Mouse (Mus musculus): ENCODE results near the gene Pla2g2d.

Pla2g2d gene

GRCm38 (mm10) chr4:138775435-138775834 is at the start of gene Pla2g2d:
Gene Pla2g2d (plus strand): TSS chr4:138775735.
- no peak for DNase-seq

- DNase-seq = no peak
Measured at GRCm38 (mm10) chr4:138725751-138726150, 49.8 kb upstream of the Pla2g2d start.

- peak; percentile 29 for DNase-seq
Measured at GRCm38 (mm10) chr4:138729018-138729703, 46.4 kb upstream of the Pla2g2d start.

- no peak for DNase-seq
Measured at GRCm38 (mm10) chr4:138734105-138734504, 41.4 kb upstream of the Pla2g2d start.

GRCm38 (mm10) chr4:138734863-138735262 is 40.7 kb upstream of the Pla2g2d start:
- no peak for DNase-seq

- DNase-seq = no peak
Measured at GRCm38 (mm10) chr4:138737031-138737430, 38.5 kb upstream of the Pla2g2d start, which contains the start of gene Ubxn10. Gene Ubxn10 (minus strand): TSS chr4:138737167.

GRCm38 (mm10) chr4:138739136-138739851 is 36.2 kb upstream of the Pla2g2d start:
- peak; percentile 52 for DNase-seq

GRCm38 (mm10) chr4:138745884-138746283 is 29.7 kb upstream of the Pla2g2d start:
- peak; percentile 67 for DNase-seq

GRCm38 (mm10) chr4:138746866-138747265 is 28.7 kb upstream of the Pla2g2d start:
- DNase-seq = no peak

GRCm38 (mm10) chr4:138747851-138748250 is 27.7 kb upstream of the Pla2g2d start:
- DNase-seq = no peak

- DNase-seq = peak; percentile 63
Measured at GRCm38 (mm10) chr4:138748369-138749072, 27.0 kb upstream of the Pla2g2d start.

- no peak for DNase-seq
Measured at GRCm38 (mm10) chr4:138752603-138753002, 22.9 kb upstream of the Pla2g2d start.

- no peak for DNase-seq
Measured at GRCm38 (mm10) chr4:138753608-138754007, 21.9 kb upstream of the Pla2g2d start.

GRCm38 (mm10) chr4:138754432-138754831 is 21.1 kb upstream of the Pla2g2d start:
- no peak for DNase-seq

GRCm38 (mm10) chr4:138755439-138755838 is 20.1 kb upstream of the Pla2g2d start:
- no peak for DNase-seq

GRCm38 (mm10) chr4:138755983-138756382 is 19.6 kb upstream of the Pla2g2d start:
- DNase-seq = no peak

- no peak for DNase-seq
Measured at GRCm38 (mm10) chr4:138757416-138757815, 18.1 kb upstream of the Pla2g2d start, which contains the start of gene Pla2g2f. Gene Pla2g2f (minus strand): TSS chr4:138757626.

- DNase-seq = no peak
Measured at GRCm38 (mm10) chr4:138762266-138762665, 13.3 kb upstream of the Pla2g2d start.

GRCm38 (mm10) chr4:138771970-138772369 is 3.6 kb upstream of the Pla2g2d start:
- no peak for DNase-seq

GRCm38 (mm10) chr4:138772386-138772785 is 3.1 kb upstream of the Pla2g2d start:
- DNase-seq = no peak

GRCm38 (mm10) chr4:138777417-138778407 is 2.2 kb downstream of the Pla2g2d start:
- peak; percentile 47 for DNase-seq

GRCm38 (mm10) chr4:138780300-138780699 is 4.8 kb downstream of the Pla2g2d start:
- no peak for DNase-seq
